Mouse (Mus musculus): ENCODE results near the gene Cdc20. TPM values are rescaled to one million over a fixed set of nuclear protein-coding genes. Genes with fewer than 3 reads are reported as not detected.

Cdc20 gene
- polyA plus RNA-seq, 1 experiment from 2014 or later = 165 TPM

DNA sequence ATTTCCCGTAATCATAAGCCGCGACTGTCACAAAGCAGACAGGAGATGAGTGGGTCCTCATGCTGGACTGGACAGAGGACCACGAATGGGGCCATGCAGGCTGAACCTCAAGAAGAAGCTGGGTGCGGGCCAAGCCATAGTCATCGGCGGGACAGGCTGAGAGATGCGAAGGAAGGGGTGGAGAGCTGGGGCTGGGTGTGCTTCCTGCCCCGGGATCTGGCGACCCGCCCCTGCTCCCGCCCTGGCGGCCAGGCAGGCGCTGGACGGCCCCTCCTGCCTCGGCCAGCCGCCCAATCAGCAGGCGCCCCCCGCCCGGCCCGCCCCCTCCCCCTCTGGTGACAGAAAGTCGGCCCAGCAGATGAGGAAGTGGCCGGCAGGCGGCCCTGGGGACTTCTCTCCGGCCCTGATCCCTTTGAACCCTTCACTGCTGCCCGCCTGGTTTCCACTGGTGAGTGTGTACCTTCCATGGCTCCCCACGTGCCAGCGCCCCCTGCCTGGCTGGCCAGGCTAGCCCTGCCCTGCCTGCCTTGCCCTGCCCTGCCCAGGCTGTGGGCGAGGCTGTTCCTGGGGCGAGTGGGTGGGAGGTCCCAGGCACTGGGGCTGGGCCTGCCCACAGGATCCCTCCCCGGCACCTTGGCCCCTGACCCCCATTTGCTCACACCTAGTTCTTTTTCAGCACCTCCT, 9.2 kb downstream of the Cdc20 start, which contains the start of gene Elovl1:
Elovl1 (plus strand) TSS at position 326 of the 684 bp plus-strand sequence.
- Histone ChIP-seq H3K9ac (ENCODE audit: low read length) (peak within 1 kb of the TSS; percentile 79), H3K36me3 (ENCODE audit: control insufficient read depth, insufficient read depth, low read length) (peaks cover 39% of the 10 kb centered on the region), H3K27ac (replicated peaks in 1 of 2; ENCODE audit: control insufficient read depth in 1 of 2, insufficient read depth in 1 of 2, low read depth in 2 of 2, low read length in 2 of 2) (peak within 1 kb of the TSS; percentile 72 to 85), H3K9me3 (ENCODE audit: control insufficient read depth, low read length) (no peaks in the 10 kb centered on the region), H3K4me3 (ENCODE audit: control insufficient read depth in 1 of 2, insufficient read depth in 1 of 2, low read depth in 1 of 2, low read length in 2 of 2) (peak within 1 kb of the TSS; percentile 61 to 90), H3K27me3 (ENCODE audit: control insufficient read depth, insufficient read depth, low read length) (no peaks in the 10 kb centered on the region), H3K4me2 (ENCODE audit: low read length) (peak within 1 kb of the TSS; percentile 86), H3K4me1 (ENCODE audit: control insufficient read depth in 2 of 2, insufficient read depth in 2 of 2, low read length in 2 of 2) (peaks cover 12 to 21% of the 10 kb centered on the region in 2 experiments)
- peak; percentile 92 for ATAC-seq (ENCODE audit: insufficient number of reproducible peaks, insufficient read depth, low FRiP score, low read depth)
- 1% methylated on average over 19 of the region's 31 CpGs for WGBS

DNA sequence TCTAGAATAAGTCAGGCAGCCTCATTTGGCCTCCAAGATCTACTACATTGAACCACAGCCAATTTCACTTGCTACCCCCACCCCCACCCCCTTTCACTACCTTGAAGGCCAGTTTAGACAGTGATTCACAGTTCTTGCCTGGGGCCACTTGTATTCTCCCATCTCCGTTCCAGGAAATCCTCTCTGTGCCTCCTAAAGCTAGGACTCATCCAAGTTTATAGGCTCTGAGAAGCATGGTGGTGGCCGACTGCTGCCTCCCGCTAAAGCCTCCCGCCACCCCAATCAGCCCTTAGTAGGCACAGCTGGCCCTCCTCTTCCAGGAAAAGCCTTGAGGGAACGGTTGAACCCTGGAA, 9.8 kb downstream of the Cdc20 start:
- Histone ChIP-seq H3K4me1 (ENCODE audit: control insufficient read depth in 2 of 2, insufficient read depth in 2 of 2, low read length in 2 of 2) (peaks cover 12 to 21% of the 10 kb centered on the region in 2 experiments), H3K9ac (ENCODE audit: low read length) (peak overlapping the region; percentile 79), H3K27ac (replicated peaks in 1 of 2; ENCODE audit: control insufficient read depth in 1 of 2, insufficient read depth in 1 of 2, low read depth in 2 of 2, low read length in 2 of 2) (peak overlapping the region; percentile 43 to 72), H3K4me2 (ENCODE audit: low read length) (peak overlapping the region; percentile 86), H3K9me3 (ENCODE audit: control insufficient read depth, low read length) (no peaks in the 10 kb centered on the region), H3K4me3 (ENCODE audit: control insufficient read depth in 1 of 2, insufficient read depth in 1 of 2, low read depth in 1 of 2, low read length in 2 of 2) (peak overlapping the region; percentile 54 to 61), H3K36me3 (ENCODE audit: control insufficient read depth, insufficient read depth, low read length) (peaks cover 37% of the 10 kb centered on the region), H3K27me3 (ENCODE audit: control insufficient read depth, insufficient read depth, low read length) (no peaks in the 10 kb centered on the region)
- peak; percentile 1; the same call in 1 of the 2 replicates for ATAC-seq (ENCODE audit: insufficient number of reproducible peaks, insufficient read depth, low FRiP score, low read depth)
- WGBS = under 1% methylated on average over 5 of the region's 5 CpGs

DNA sequence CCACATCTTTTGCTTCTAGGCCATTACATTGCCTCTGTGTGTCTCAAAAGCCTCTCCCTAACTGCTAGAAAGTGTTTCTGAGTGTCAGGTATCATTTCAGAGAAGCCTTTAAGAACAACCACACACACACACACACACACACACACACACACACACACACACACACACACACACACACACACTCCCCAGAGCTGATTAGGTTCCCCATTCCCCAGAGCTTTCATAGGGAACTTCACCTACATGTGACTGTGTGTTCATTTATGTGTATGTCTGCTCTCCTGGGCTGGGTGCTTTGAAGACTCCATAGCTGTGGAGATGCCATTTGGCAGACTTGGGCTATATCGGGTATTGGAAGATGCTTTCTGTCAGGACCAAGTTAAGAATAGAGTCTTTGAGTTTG, 11.8 kb downstream of the Cdc20 start:
- no peak overlapping the region for H3K4me3 ChIP-seq (ENCODE audit: control insufficient read depth in 1 of 2, insufficient read depth in 1 of 2, low read depth in 1 of 2, low read length in 2 of 2)
- peaks cover 34% of the 10 kb centered on the region for H3K36me3 ChIP-seq (ENCODE audit: control insufficient read depth, insufficient read depth, low read length)
- H3K27me3 ChIP-seq (ENCODE audit: control insufficient read depth, insufficient read depth, low read length) = no peaks in the 10 kb centered on the region
- no peak for ATAC-seq (ENCODE audit: insufficient number of reproducible peaks, insufficient read depth, low FRiP score, low read depth)
- no peak overlapping the region for H3K4me2 ChIP-seq (ENCODE audit: low read length)
- peaks cover 12 to 21% of the 10 kb centered on the region in 2 experiments for H3K4me1 ChIP-seq (ENCODE audit: control insufficient read depth in 2 of 2, insufficient read depth in 2 of 2, low read length in 2 of 2)
- H3K9ac ChIP-seq (ENCODE audit: low read length) = no peak overlapping the region
- 96% methylated on average over 1 of the region's 1 CpGs for WGBS
- no peak overlapping the region for H3K27ac ChIP-seq (replicated peaks in 1 of 2; ENCODE audit: control insufficient read depth in 1 of 2, insufficient read depth in 1 of 2, low read depth in 2 of 2, low read length in 2 of 2)
- H3K9me3 ChIP-seq (ENCODE audit: control insufficient read depth, low read length) = no peaks in the 10 kb centered on the region

DNA sequence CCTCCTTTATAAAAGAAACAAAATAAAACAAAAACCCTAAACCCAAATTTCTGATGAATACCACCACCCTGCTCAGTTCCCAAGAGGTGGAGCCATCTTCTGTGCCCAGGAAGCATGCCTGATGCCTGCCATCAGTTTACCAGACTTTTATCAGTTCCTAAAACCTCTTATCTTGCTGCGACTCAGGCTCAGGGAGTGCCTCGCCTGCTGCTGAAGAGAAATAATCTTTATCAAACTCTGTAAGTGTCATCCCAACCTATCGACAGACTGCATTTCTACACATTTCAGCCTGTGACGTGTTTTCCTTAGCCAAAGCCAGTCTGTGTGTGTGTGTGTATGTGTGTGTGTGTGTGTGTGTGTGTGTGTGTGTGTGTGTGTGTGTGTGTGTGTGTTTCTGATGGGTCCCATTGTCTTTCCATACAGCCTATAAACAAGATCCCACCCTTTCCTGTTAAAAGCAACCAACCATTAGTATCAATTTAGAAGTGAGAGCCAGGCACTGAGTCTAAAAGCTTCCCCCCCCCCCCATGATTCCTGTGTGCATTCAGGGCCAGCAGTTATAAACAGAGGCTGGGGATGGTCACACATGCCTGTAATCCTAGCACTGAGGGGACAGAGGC, 12.5 kb downstream of the Cdc20 start:
- H3K4me2 ChIP-seq (ENCODE audit: low read length) = no peak overlapping the region
- no peak overlapping the region for H3K4me3 ChIP-seq (ENCODE audit: control insufficient read depth in 1 of 2, insufficient read depth in 1 of 2, low read depth in 1 of 2, low read length in 2 of 2)
- peaks cover 38% of the 10 kb centered on the region for H3K36me3 ChIP-seq (ENCODE audit: control insufficient read depth, insufficient read depth, low read length)
- H3K9me3 ChIP-seq (ENCODE audit: control insufficient read depth, low read length) = no peaks in the 10 kb centered on the region
- H3K27ac ChIP-seq (replicated peaks in 1 of 2; ENCODE audit: control insufficient read depth in 1 of 2, insufficient read depth in 1 of 2, low read depth in 2 of 2, low read length in 2 of 2) = no peak overlapping the region
- no peak for ATAC-seq (ENCODE audit: insufficient number of reproducible peaks, insufficient read depth, low FRiP score, low read depth)
- H3K27me3 ChIP-seq (ENCODE audit: control insufficient read depth, insufficient read depth, low read length) = no peaks in the 10 kb centered on the region
- H3K9ac ChIP-seq (ENCODE audit: low read length) = no peak overlapping the region
- H3K4me1 ChIP-seq (ENCODE audit: control insufficient read depth in 2 of 2, insufficient read depth in 2 of 2, low read length in 2 of 2) = peaks cover 12 to 19% of the 10 kb centered on the region in 2 experiments
- WGBS = 43% methylated on average over 4 of the region's 4 CpGs

DNA sequence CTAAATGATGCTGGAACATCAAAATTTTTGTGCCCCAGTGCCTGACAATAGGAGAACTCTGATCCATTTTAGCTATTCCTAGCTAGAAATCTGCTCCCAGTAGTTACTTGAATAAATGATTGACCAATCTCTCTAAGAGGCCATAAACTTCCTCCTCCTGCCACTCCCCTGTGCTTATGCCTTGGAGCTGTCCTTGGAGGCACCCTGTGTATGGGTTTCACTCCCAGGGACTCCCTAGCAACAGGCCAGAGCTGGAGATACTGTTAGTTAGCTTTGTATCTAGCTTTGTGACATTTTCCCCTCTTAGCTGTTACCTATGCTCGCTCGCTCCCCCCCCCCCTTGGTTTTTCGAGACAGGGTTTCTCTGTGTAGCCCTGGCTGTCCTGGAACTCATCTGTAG, 15.8 kb downstream of the Cdc20 start:
- H3K27ac ChIP-seq (replicated peaks in 1 of 2; ENCODE audit: control insufficient read depth in 1 of 2, insufficient read depth in 1 of 2, low read depth in 2 of 2, low read length in 2 of 2) = no peak overlapping the region

DNA sequence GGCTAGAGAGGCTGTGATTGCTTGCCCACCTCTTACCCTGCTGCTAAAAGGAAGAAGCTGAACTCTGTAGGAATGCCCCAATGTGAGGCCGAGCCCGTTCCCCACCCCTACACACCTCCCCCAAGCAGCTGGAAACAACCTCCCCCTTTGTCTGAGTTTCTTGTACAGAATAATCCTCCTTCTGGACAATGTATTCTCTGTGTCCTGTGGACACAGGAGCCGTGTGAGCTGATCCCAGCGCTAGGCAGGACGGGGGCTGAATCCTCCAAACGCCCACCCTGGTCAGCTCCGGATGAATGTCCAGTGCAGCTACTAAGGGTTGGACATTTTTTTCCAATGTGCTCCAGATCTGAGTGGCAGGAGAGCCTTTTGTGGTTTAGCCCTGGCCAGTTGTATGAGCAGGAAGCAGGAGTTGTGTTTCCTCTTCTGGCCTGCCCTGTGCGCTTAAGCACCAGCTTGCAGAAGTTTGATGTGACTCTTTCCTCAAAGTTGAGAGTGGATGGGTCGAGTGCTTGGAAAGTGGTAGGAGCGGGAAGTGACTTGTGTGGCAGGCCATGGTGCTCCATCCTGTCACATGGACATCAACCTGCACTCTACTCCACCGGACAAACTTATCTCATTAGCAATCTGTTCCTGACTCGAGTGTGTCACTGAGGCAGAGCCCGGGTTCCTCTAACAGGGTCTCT, 19.9 kb downstream of the Cdc20 start:
- Histone ChIP-seq H3K9me3 (ENCODE audit: control insufficient read depth, low read length) (no peaks in the 10 kb centered on the region), H3K9ac (ENCODE audit: low read length) (no peak overlapping the region), H3K27me3 (ENCODE audit: control insufficient read depth, insufficient read depth, low read length) (no peaks in the 10 kb centered on the region), H3K4me3 (ENCODE audit: control insufficient read depth in 1 of 2, insufficient read depth in 1 of 2, low read depth in 1 of 2, low read length in 2 of 2) (no peak overlapping the region), H3K27ac (replicated peaks in 1 of 2; ENCODE audit: control insufficient read depth in 1 of 2, insufficient read depth in 1 of 2, low read depth in 2 of 2, low read length in 2 of 2) (no peak overlapping the region), H3K4me1 (ENCODE audit: control insufficient read depth in 2 of 2, insufficient read depth in 2 of 2, low read length in 2 of 2) (no peaks in the 10 kb centered on the region), H3K4me2 (ENCODE audit: low read length) (no peak overlapping the region), H3K36me3 (ENCODE audit: control insufficient read depth, insufficient read depth, low read length) (peaks cover 95% of the 10 kb centered on the region)
- ATAC-seq (ENCODE audit: insufficient number of reproducible peaks, insufficient read depth, low FRiP score, low read depth) = no peak
- WGBS = 79% methylated on average over 13 of the region's 13 CpGs

More for the DNA sequence above, 15.8 kb downstream of the Cdc20 start:
- Histone ChIP-seq H3K9me3 (ENCODE audit: control insufficient read depth, low read length) (no peaks in the 10 kb centered on the region), H3K36me3 (ENCODE audit: control insufficient read depth, insufficient read depth, low read length) (peaks cover 67% of the 10 kb centered on the region), H3K4me3 (ENCODE audit: control insufficient read depth in 1 of 2, insufficient read depth in 1 of 2, low read depth in 1 of 2, low read length in 2 of 2) (no peak overlapping the region), H3K27me3 (ENCODE audit: control insufficient read depth, insufficient read depth, low read length) (no peaks in the 10 kb centered on the region), H3K4me2 (ENCODE audit: low read length) (no peak overlapping the region), H3K9ac (ENCODE audit: low read length) (no peak overlapping the region), H3K4me1 (ENCODE audit: control insufficient read depth in 2 of 2, insufficient read depth in 2 of 2, low read length in 2 of 2) (no peaks in the 10 kb centered on the region)
- ATAC-seq (ENCODE audit: insufficient number of reproducible peaks, insufficient read depth, low FRiP score, low read depth) = no peak
- 89% methylated on average over 3 of the region's 3 CpGs for WGBS

DNA sequence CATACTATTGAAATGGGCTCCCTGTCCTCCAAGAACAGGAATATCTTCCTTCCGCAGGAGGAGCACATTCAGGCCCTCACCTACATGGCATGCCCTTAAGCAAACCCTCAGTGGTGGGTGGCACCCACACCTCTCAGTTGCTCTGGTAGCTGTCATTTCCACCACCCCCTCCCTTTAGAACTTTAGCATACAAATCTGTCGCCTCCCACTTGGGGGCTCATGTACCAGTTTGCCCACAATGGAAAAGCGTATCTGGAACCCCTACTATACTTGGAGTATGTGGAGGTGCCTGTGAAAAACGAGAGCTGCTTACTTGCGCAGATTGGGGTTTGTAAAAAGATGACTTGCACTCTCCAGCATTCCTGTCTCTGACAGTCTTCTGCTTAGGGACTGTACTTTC, 20.8 kb downstream of the Cdc20 start:
- H3K4me3 ChIP-seq (ENCODE audit: control insufficient read depth in 1 of 2, insufficient read depth in 1 of 2, low read depth in 1 of 2, low read length in 2 of 2) = no peak overlapping the region
- peaks cover 97% of the 10 kb centered on the region for H3K36me3 ChIP-seq (ENCODE audit: control insufficient read depth, insufficient read depth, low read length)
- WGBS = 92% methylated on average over 5 of the region's 5 CpGs
- H3K9me3 ChIP-seq (ENCODE audit: control insufficient read depth, low read length) = no peaks in the 10 kb centered on the region
- H3K9ac ChIP-seq (ENCODE audit: low read length) = no peak overlapping the region
- ATAC-seq (ENCODE audit: insufficient number of reproducible peaks, insufficient read depth, low FRiP score, low read depth) = no peak
- H3K27me3 ChIP-seq (ENCODE audit: control insufficient read depth, insufficient read depth, low read length) = no peaks in the 10 kb centered on the region
- no peak overlapping the region for H3K4me2 ChIP-seq (ENCODE audit: low read length)
- H3K27ac ChIP-seq (replicated peaks in 1 of 2; ENCODE audit: control insufficient read depth in 1 of 2, insufficient read depth in 1 of 2, low read depth in 2 of 2, low read length in 2 of 2) = no peak overlapping the region
- H3K4me1 ChIP-seq (ENCODE audit: control insufficient read depth in 2 of 2, insufficient read depth in 2 of 2, low read length in 2 of 2) = no peaks in the 10 kb centered on the region
